Mouse (Mus musculus) urinary bladder, postnatal 10 days (tissue): ENCODE data around the gene Zbtb37.

Source experiments
- DNase-seq: peaks from one replicate; pipeline ENCODE4 v3.0.0; 2022; ENCODE audit warnings: low spot score

The Zbtb37 gene

DNA sequence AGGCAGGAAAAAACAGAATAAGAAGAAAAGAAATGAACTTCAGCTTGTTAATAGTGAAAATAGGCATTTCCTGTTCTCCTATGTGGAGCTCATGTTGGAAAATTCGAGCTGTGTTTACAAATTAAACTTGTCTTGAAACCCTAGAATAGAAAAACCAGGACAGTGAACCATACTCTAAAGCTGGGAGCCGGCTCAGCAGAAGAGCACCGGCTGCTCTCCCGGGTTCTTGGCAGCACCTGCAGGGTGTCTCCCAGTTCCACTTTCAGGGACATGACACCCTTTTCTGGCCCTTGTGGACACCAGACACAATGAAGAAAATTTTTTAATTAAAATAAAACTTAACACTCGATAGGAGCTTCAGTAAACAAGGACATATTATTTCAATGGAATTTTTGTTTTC lies 66.0 kb downstream of the Zbtb37 start:
- DNase-seq: no peak

DNA sequence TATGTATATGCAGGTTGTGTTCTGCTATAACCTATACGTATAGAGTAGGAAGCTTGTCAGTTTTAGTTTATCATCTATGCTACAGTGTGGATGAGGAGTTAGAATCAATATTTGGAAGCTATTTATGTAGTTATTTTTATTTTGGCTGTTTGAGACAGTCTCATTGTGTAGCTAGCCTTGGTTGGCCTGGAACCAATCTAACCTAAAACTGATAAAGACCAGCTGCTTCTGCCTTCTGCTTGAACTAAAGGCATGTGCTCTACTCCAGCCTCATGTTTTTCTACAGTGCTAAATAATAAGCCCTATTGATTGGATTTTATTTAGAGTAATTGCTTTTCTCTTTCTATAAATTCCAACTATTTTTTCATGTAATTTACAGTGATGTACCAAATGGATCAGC lies 67.4 kb downstream of the Zbtb37 start:
- no peak for DNase-seq

DNA sequence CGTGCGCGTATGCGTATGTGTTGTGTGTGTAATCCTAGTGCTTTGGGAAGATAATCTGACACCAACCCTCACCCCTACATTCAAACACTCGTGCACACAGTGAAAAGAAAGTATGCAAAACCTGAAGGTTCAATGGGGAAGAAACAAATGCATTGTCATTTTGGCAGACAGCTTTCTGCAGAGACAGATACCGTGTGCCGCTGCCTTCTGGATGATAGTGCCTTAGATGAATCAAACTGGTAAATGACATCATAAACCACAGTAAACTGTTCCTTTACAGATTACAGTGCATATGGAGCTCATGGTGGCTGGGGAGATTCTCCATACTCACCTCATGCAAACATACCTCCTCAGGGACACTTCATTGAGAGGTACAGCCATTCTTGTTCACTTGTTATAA lies 71.5 kb downstream of the Zbtb37 start:
- no peak for DNase-seq
